In the genomic region with DNA sequence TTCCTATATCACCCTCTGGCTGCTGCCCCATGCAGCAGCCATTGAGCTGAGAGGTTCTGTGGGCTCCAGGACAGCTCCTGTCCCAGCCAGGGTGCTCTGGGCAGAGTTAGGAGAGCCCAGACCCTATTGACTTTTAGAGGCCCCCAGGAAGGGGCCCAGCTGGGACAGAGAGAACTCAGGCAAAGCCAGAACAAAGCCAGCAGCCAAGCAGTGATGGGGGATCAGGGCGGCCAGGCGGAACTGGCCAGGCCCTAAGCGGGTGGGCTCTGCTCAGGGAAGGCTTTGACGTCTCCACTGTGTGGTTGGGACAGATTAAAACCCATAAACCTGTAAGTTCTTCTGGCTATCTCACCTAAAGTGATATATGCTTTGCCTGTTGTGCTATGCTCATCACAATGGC, we compare ENCODE assay signal across 12 mouse cellular contexts. TPM values are rescaled to one million over a fixed set of nuclear protein-coding genes. Genes with fewer than 3 reads are reported as not detected.
DNase-seq lines count a peak whose midpoint lies in the region; ATAC-seq and TF ChIP-seq lines count a peak whose summit lies in the region.
"Had no signal": no experiment of that assay in that cellular context is flagged by ENCODE, and none has a peak within 500 bp of the region (broad histone marks: within the 10 kb centered on the region; RNA-seq: fewer than 3 reads in every experiment).

No protein-coding gene starts in this region.

- peak overlapping the region; percentile 97; the same call in 1 of the 2 replicates for H3K27ac ChIP-seq in kidney, embryonic 14.5 days (ENCODE audit: low read depth, low read length)
- H3K27ac ChIP-seq in forebrain, embryonic 10.5 days: peak overlapping the region; percentile 98
- no peak overlapping the region for H3K27ac ChIP-seq in intestine, postnatal 0 days (ENCODE audit: low read depth, low read length)
- H3K27ac ChIP-seq in midbrain, postnatal 0 days (ENCODE audit: low read depth, low read length): no peak overlapping the region
- H3K27ac ChIP-seq: macrophage had no signal

- no peaks in the 10 kb centered on the region for H3K27me3 ChIP-seq in kidney, embryonic 14.5 days (ENCODE audit: control insufficient read depth, insufficient read depth, low read length)
- H3K27me3 ChIP-seq in forebrain, embryonic 10.5 days (ENCODE audit: poor library complexity, severe bottlenecking): peaks cover 30% of the 10 kb centered on the region
- H3K27me3 ChIP-seq in intestine, postnatal 0 days (replicated peaks; ENCODE audit: control insufficient read depth, insufficient read depth, low read length): no peaks in the 10 kb centered on the region
- no peaks in the 10 kb centered on the region for H3K27me3 ChIP-seq in midbrain, postnatal 0 days (ENCODE audit: insufficient read depth, low read length)

- H3K4me2 ChIP-seq in kidney, embryonic 14.5 days (replicated peaks; ENCODE audit: low read depth, low read length): peak overlapping the region; percentile 96
- peak overlapping the region; percentile 91 for H3K4me2 ChIP-seq in intestine, postnatal 0 days (replicated peaks; ENCODE audit: low read depth)
- peak overlapping the region; percentile 100; the same call in 1 of the 2 replicates for H3K4me2 ChIP-seq in midbrain, postnatal 0 days (ENCODE audit: low read depth, low read length, poor library complexity, severe bottlenecking)

- H3K9me3 ChIP-seq in kidney, embryonic 14.5 days (ENCODE audit: control insufficient read depth, low read length): no peaks in the 10 kb centered on the region
- no peaks in the 10 kb centered on the region; the same call in 1 of the 2 replicates for H3K9me3 ChIP-seq in forebrain, embryonic 10.5 days
- no peaks in the 10 kb centered on the region for H3K9me3 ChIP-seq in intestine, postnatal 0 days (ENCODE audit: control insufficient read depth)
- H3K9me3 ChIP-seq in midbrain, postnatal 0 days (ENCODE audit: low read length): no peaks in the 10 kb centered on the region

- no peak for ATAC-seq in kidney, embryonic 14.5 days (ENCODE audit: low FRiP score, low TSS enrichment)
- ATAC-seq in intestine, postnatal 0 days: no peak
- no peak for ATAC-seq in midbrain, postnatal 0 days (ENCODE audit: low FRiP score)
- ATAC-seq: inflammation-experienced regulatory T-cells, adult 6 months had no signal

- H3K4me3 ChIP-seq in kidney, embryonic 14.5 days (ENCODE audit: low read length): peak overlapping the region; percentile 96
- peak overlapping the region; percentile 71 for H3K4me3 ChIP-seq in forebrain, embryonic 10.5 days
- peak overlapping the region; percentile 94 for H3K4me3 ChIP-seq in intestine, postnatal 0 days (ENCODE audit: low read depth, low read length)
- no peak overlapping the region for H3K4me3 ChIP-seq in midbrain, postnatal 0 days (ENCODE audit: low read depth, low read length)

- H3K4me1 ChIP-seq in kidney, embryonic 14.5 days (ENCODE audit: control insufficient read depth, insufficient read depth, low read length): peaks cover 57% of the 10 kb centered on the region
- peaks cover 84% of the 10 kb centered on the region for H3K4me1 ChIP-seq in forebrain, embryonic 10.5 days
- peaks cover 27% of the 10 kb centered on the region for H3K4me1 ChIP-seq in intestine, postnatal 0 days (replicated peaks; ENCODE audit: control insufficient read depth, insufficient read depth, low read length)
- H3K4me1 ChIP-seq in midbrain, postnatal 0 days (ENCODE audit: insufficient read depth, low read length): peaks cover 25% of the 10 kb centered on the region; the same call in 1 of the 2 replicates

- H3K9ac ChIP-seq in kidney, embryonic 14.5 days (ENCODE audit: low read depth, low read length): peak overlapping the region; percentile 96
- H3K9ac ChIP-seq in intestine, postnatal 0 days (ENCODE audit: low read depth, low read length): 0 out of 2 replicates have a peak overlapping the region, but pooled peaks have one; percentile 26
- no peak overlapping the region for H3K9ac ChIP-seq in midbrain, postnatal 0 days (replicated peaks; ENCODE audit: low read length, poor library complexity, severe bottlenecking)

- TF ChIP-seq CTCF in intestine, postnatal 0 days (IDR thresholded peaks at IDR 0.05; ENCODE audit: low read depth): no peak
- no peak for TF ChIP-seq CTCF in midbrain, postnatal 0 days (IDR thresholded peaks at IDR 0.05)

- WGBS in kidney, embryonic 14.5 days: 27% methylated on average over 4 of the region's 4 CpGs
- WGBS in forebrain, embryonic 10.5 days: 29% methylated on average over 4 of the region's 4 CpGs
- 64% methylated on average over 4 of the region's 4 CpGs for WGBS in intestine, postnatal 0 days
- WGBS in midbrain, postnatal 0 days: 41% methylated on average over 4 of the region's 4 CpGs

- no peak for DNase-seq in kidney, postnatal 36 days
- no peak for DNase-seq in forebrain, embryonic 10.5 days (ENCODE audit: extremely low spot score, low spot score)
- no peak for DNase-seq in midbrain, postnatal 0 days (ENCODE audit: low spot score)
- no peak for DNase-seq in spleen, postnatal 4 days (ENCODE audit: low spot score in 2 of 2)
- DNase-seq in gastrocnemius, postnatal 25 days: no peak
- DNase-seq in adrenal gland, adult (ENCODE audit: inconsistent age in 2 of 2, low spot score in 1 of 2): no peak
- DNase-seq: adrenal gland, postnatal 36 days; right cerebral cortex, postnatal 4 days had no signal

- peaks cover 36% of the 10 kb centered on the region for H3K36me3 ChIP-seq in kidney, embryonic 14.5 days (ENCODE audit: control insufficient read depth, insufficient read depth, low read length)
- H3K36me3 ChIP-seq in forebrain, embryonic 10.5 days (replicated peaks): peaks cover 53% of the 10 kb centered on the region
- H3K36me3 ChIP-seq in intestine, postnatal 0 days (ENCODE audit: control insufficient read depth, insufficient read depth): peaks cover 29% of the 10 kb centered on the region
- H3K36me3 ChIP-seq in midbrain, postnatal 0 days (ENCODE audit: insufficient read depth, low read length): peaks cover 6% of the 10 kb centered on the region

RNA-seq across cellular contexts. Expression of a gene that starts 2.8 kb away (rescaled TPM):
- polyA plus RNA-seq in kidney, embryonic 14.5 days (2014; fragmentation: Nextera tagmentation; extraction: Ambion mirVana): 134 and 149 TPM in 2 replicates
- polyA plus RNA-seq in forebrain, embryonic 10.5 days (2016; fragmentation: Nextera tagmentation; extraction: Ambion mirVana): 47.8 and 49.0 TPM in 2 replicates
- 58.3 and 58.5 TPM in 2 replicates for polyA plus RNA-seq in intestine, postnatal 0 days (2015; fragmentation: Nextera tagmentation; extraction: Ambion mirVana)
- 95.6 and 106 TPM in 2 replicates for total RNA-seq in midbrain, postnatal 0 days (2014; rRNA removed)
- 31.1 and 32.9 TPM in 2 replicates for polyA plus RNA-seq in midbrain, postnatal 0 days (2015; fragmentation: Nextera tagmentation; extraction: Ambion mirVana)
- 10 to 100 TPM; 21.6 to 21.7 TPM for total RNA-seq in gastrocnemius, postnatal 25 days (2021)

RNA-seq across cellular contexts. Expression of a gene that starts 7.9 kb away (rescaled TPM):
- 4.6 and 5.2 TPM in 2 replicates for polyA plus RNA-seq in kidney, embryonic 14.5 days (2014; fragmentation: Nextera tagmentation; extraction: Ambion mirVana)
- polyA plus RNA-seq in forebrain, embryonic 10.5 days (2016; fragmentation: Nextera tagmentation; extraction: Ambion mirVana): 3.5 and 4.0 TPM in 2 replicates
- polyA plus RNA-seq in intestine, postnatal 0 days (2015; fragmentation: Nextera tagmentation; extraction: Ambion mirVana): 20.0 and 20.5 TPM in 2 replicates
- total RNA-seq in midbrain, postnatal 0 days (2014; rRNA removed): 9.4 and 10.5 TPM in 2 replicates
- 5.4 and 5.5 TPM in 2 replicates for polyA plus RNA-seq in midbrain, postnatal 0 days (2015; fragmentation: Nextera tagmentation; extraction: Ambion mirVana)
- 1 to 10 TPM; 6.9 to 8.0 TPM for total RNA-seq in gastrocnemius, postnatal 25 days (2021)

RNA-seq across cellular contexts. Expression of a gene that starts 12.4 kb away (rescaled TPM):
- 112 and 115 TPM in 2 replicates for polyA plus RNA-seq in kidney, embryonic 14.5 days (2014; fragmentation: Nextera tagmentation; extraction: Ambion mirVana)
- polyA plus RNA-seq in forebrain, embryonic 10.5 days (2016; fragmentation: Nextera tagmentation; extraction: Ambion mirVana): 81.4 and 82.7 TPM in 2 replicates
- 98.4 and 106 TPM in 2 replicates for polyA plus RNA-seq in intestine, postnatal 0 days (2015; fragmentation: Nextera tagmentation; extraction: Ambion mirVana)
- total RNA-seq in midbrain, postnatal 0 days (2014; rRNA removed): 131 and 140 TPM in 2 replicates
- 132 and 136 TPM in 2 replicates for polyA plus RNA-seq in midbrain, postnatal 0 days (2015; fragmentation: Nextera tagmentation; extraction: Ambion mirVana)
- 10 to 100 TPM; 84.5 to 94.4 TPM for total RNA-seq in gastrocnemius, postnatal 25 days (2021)

RNA-seq across cellular contexts. Expression of a gene that starts 16.6 kb away (rescaled TPM):
- polyA plus RNA-seq in kidney, embryonic 14.5 days (2014; fragmentation: Nextera tagmentation; extraction: Ambion mirVana): 10.4 and 12.3 TPM in 2 replicates
- 5.8 and 5.9 TPM in 2 replicates for polyA plus RNA-seq in forebrain, embryonic 10.5 days (2016; fragmentation: Nextera tagmentation; extraction: Ambion mirVana)
- polyA plus RNA-seq in intestine, postnatal 0 days (2015; fragmentation: Nextera tagmentation; extraction: Ambion mirVana): 4.1 and 4.9 TPM in 2 replicates
- total RNA-seq in midbrain, postnatal 0 days (2014; rRNA removed): 3.0 and 4.4 TPM in 2 replicates
- polyA plus RNA-seq in midbrain, postnatal 0 days (2015; fragmentation: Nextera tagmentation; extraction: Ambion mirVana): 3.9 and 4.3 TPM in 2 replicates
- 1 to 10 TPM; 5.5 to 9.9 TPM for total RNA-seq in gastrocnemius, postnatal 25 days (2021)
- polyA plus RNA-seq: macrophage had no signal

RNA-seq across cellular contexts. Expression of a gene that starts 17.7 kb away (rescaled TPM):
- polyA plus RNA-seq in kidney, embryonic 14.5 days (2014; fragmentation: Nextera tagmentation; extraction: Ambion mirVana): 107 and 125 TPM in 2 replicates
- 106 and 108 TPM in 2 replicates for polyA plus RNA-seq in forebrain, embryonic 10.5 days (2016; fragmentation: Nextera tagmentation; extraction: Ambion mirVana)
- polyA plus RNA-seq in intestine, postnatal 0 days (2015; fragmentation: Nextera tagmentation; extraction: Ambion mirVana): 66.8 and 68.6 TPM in 2 replicates
- total RNA-seq in midbrain, postnatal 0 days (2014; rRNA removed): 78.1 and 124 TPM in 2 replicates
- polyA plus RNA-seq in midbrain, postnatal 0 days (2015; fragmentation: Nextera tagmentation; extraction: Ambion mirVana): 90.2 and 98.4 TPM in 2 replicates
- total RNA-seq in gastrocnemius, postnatal 25 days (2021): 10 to 100 TPM; 59.2 to 71.2 TPM

Comparison
In these comparisons a context has a peak if more than half of its experiments do, and no peak if none do; other contexts are left out.
1. H3K27ac ChIP-seq: peak in kidney, embryonic 14.5 days (single experiment) and forebrain, embryonic 10.5 days (single experiment); none in intestine, postnatal 0 days (single experiment) and midbrain, postnatal 0 days (single experiment).
2. Peak in every context shown above with its lines, with median percentiles within 50 percentile points of each other: H3K4me2 ChIP-seq.